Mouse (Mus musculus) testis, adult 2 months (tissue): Measurements from ENCODE around the gene Fkbp15.

Experiments
- CTCF ChIP-seq: fragments of 200-500 bp; IDR thresholded peaks from 2 replicates; pipeline ENCODE4 v1.5.1; 2012; ENCODE audit warnings: low read depth, mild to moderate bottlenecking, inconsistent platforms, low read length, moderate library complexity; ENCODE audit not compliant: control insufficient read depth, insufficient read depth, insufficient replicate concordance
- POLR2A ChIP-seq: fragments of 200-500 bp; IDR thresholded peaks from 2 replicates; pipeline ENCODE4 v1.6.1; 2012; ENCODE audit warnings: low read depth, mild to moderate bottlenecking, inconsistent platforms, low read length, moderate library complexity; ENCODE audit not compliant: control insufficient read depth

DNA sequence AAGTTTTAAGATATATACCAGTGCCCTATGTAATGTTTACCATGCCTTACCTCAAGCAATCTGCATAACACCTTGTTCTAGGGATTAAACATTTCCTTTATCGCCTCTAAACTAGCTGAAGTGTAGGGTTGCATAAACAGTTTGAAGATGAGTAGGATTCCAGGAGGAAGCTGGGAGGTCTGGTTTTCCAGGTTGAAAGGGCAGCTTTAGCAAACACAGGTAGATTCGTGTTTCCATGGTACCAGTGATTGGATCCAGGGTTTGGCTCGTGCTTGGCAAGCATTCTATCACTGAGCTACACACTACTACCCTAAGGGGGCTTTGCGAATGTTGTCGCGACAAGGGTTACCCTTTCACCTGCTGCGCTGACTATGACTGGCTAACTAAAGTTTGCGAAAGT is 4.0 kb upstream of the Fkbp15 start:
- TF ChIP-seq CTCF (no peak), POLR2A (no peak)
